Mouse (Mus musculus): ENCODE data around the gene Ptprj. TPM values are rescaled to one million over a fixed set of nuclear protein-coding genes. Genes with fewer than 3 reads are reported as not detected.

Gene Ptprj
- 6.8 and 7.2 TPM in 2 replicates for polyA plus RNA-seq (2015; fragmentation: Nextera tagmentation; extraction: Ambion mirVana)

GRCm38 (mm10) chr2:90580236-90581005, at the start of gene Ptprj:
Ptprj (minus strand) TSS chr2:90580647.
- 1% methylated on average over 76 of the region's 100 CpGs for WGBS
- peak; percentile 91 for DNase-seq (ENCODE audit: low spot score)
- ATAC-seq (replicated peaks; ENCODE audit: low FRiP score, low read depth), result peak; percentile 89
- peak within 1 kb of the TSS; percentile 96 for H3K27ac ChIP-seq
- H3K4me2 ChIP-seq (ENCODE audit: low read length), result peak within 1 kb of the TSS; percentile 83
- no peaks in the 10 kb centered on the region for H3K9me3 ChIP-seq (replicated peaks; ENCODE audit: low read length)
- H3K27me3 ChIP-seq (ENCODE audit: insufficient read depth, low read length), result no peaks in the 10 kb centered on the region
- no peaks in the 10 kb centered on the region for H3K36me3 ChIP-seq (ENCODE audit: insufficient read depth, low read length)
- TF ChIP-seq CTCF (IDR thresholded peaks at IDR 0.05; ENCODE audit: low read depth), result no peak
- peak within 1 kb of the TSS; percentile 77 for H3K4me3 ChIP-seq (replicated peaks; ENCODE audit: low read depth, low read length)
- H3K4me1 ChIP-seq (replicated peaks; ENCODE audit: insufficient read depth, low read length), result peaks cover 3% of the 10 kb centered on the region; the same call in 1 of the 2 replicates
- H3K9ac ChIP-seq (ENCODE audit: low read depth, low read length), result peak within 1 kb of the TSS; percentile 91

- H3K36me3 ChIP-seq (ENCODE audit: insufficient read depth, low read length), result no peaks in the 10 kb centered on the region
- ATAC-seq (replicated peaks; ENCODE audit: low FRiP score, low read depth) (no peak), DNase-seq (ENCODE audit: low spot score) (peak; percentile 37)
- 14% methylated on average over 2 of the region's 2 CpGs for WGBS
- H3K9ac ChIP-seq (ENCODE audit: low read depth, low read length), result no peak overlapping the region
- no peak overlapping the region for H3K4me2 ChIP-seq (ENCODE audit: low read length)
- no peaks in the 10 kb centered on the region for H3K4me1 ChIP-seq (replicated peaks; ENCODE audit: insufficient read depth, low read length)
- H3K4me3 ChIP-seq (replicated peaks; ENCODE audit: low read depth, low read length), result no peak overlapping the region
- no peaks in the 10 kb centered on the region for H3K27me3 ChIP-seq (ENCODE audit: insufficient read depth, low read length)
- no peak overlapping the region for H3K27ac ChIP-seq
- no peaks in the 10 kb centered on the region for H3K9me3 ChIP-seq (replicated peaks; ENCODE audit: low read length)
- TF ChIP-seq CTCF (IDR thresholded peaks at IDR 0.05; ENCODE audit: low read depth), result no peak
These were observed 49.1 kb upstream of the Ptprj start for GRCm38 (mm10) chr2:90629552-90629951.

- 91% methylated on average over 5 of the region's 5 CpGs for WGBS
These were observed 47.8 kb upstream of the Ptprj start for GRCm38 (mm10) chr2:90628261-90628660.

GRCm38 (mm10) chr2:90624920-90625319, 44.5 kb upstream of the Ptprj start:
- WGBS, result 8% methylated on average over 6 of the region's 6 CpGs
- Histone ChIP-seq H3K9me3 (replicated peaks; ENCODE audit: low read length) (no peaks in the 10 kb centered on the region), H3K36me3 (ENCODE audit: insufficient read depth, low read length) (no peaks in the 10 kb centered on the region), H3K9ac (ENCODE audit: low read depth, low read length) (no peak overlapping the region), H3K27ac (no peak overlapping the region), H3K27me3 (ENCODE audit: insufficient read depth, low read length) (no peaks in the 10 kb centered on the region), H3K4me3 (replicated peaks; ENCODE audit: low read depth, low read length) (no peak overlapping the region), H3K4me2 (ENCODE audit: low read length) (no peak overlapping the region), H3K4me1 (replicated peaks; ENCODE audit: insufficient read depth, low read length) (no peaks in the 10 kb centered on the region)
- ATAC-seq (replicated peaks; ENCODE audit: low FRiP score, low read depth) (peak; percentile 85), DNase-seq (ENCODE audit: low spot score) (peak; percentile 84)
- TF ChIP-seq CTCF (IDR thresholded peaks at IDR 0.05; ENCODE audit: low read depth), result peak; percentile 77

More at GRCm38 (mm10) chr2:90628261-90628660, 47.8 kb upstream of the Ptprj start:
- no peaks in the 10 kb centered on the region for H3K36me3 ChIP-seq (ENCODE audit: insufficient read depth, low read length)
- no peaks in the 10 kb centered on the region for H3K27me3 ChIP-seq (ENCODE audit: insufficient read depth, low read length)
- no peak overlapping the region for H3K27ac ChIP-seq
- DNase-seq (ENCODE audit: low spot score) (no peak), ATAC-seq (replicated peaks; ENCODE audit: low FRiP score, low read depth) (no peak)
- H3K4me1 ChIP-seq (replicated peaks; ENCODE audit: insufficient read depth, low read length), result no peaks in the 10 kb centered on the region
- H3K9ac ChIP-seq (ENCODE audit: low read depth, low read length), result no peak overlapping the region
- no peak overlapping the region for H3K4me2 ChIP-seq (ENCODE audit: low read length)
- no peaks in the 10 kb centered on the region for H3K9me3 ChIP-seq (replicated peaks; ENCODE audit: low read length)
- TF ChIP-seq CTCF (IDR thresholded peaks at IDR 0.05; ENCODE audit: low read depth), result no peak
- H3K4me3 ChIP-seq (replicated peaks; ENCODE audit: low read depth, low read length), result no peak overlapping the region

GRCm38 (mm10) chr2:90624339-90624738, 43.9 kb upstream of the Ptprj start:
- 19% methylated on average over 4 of the region's 4 CpGs for WGBS
- Histone ChIP-seq H3K4me3 (replicated peaks; ENCODE audit: low read depth, low read length) (no peak overlapping the region), H3K4me2 (ENCODE audit: low read length) (no peak overlapping the region), H3K27ac (peak overlapping the region; percentile 70; the same call in 1 of the 2 replicates), H3K4me1 (replicated peaks; ENCODE audit: insufficient read depth, low read length) (no peaks in the 10 kb centered on the region), H3K9ac (ENCODE audit: low read depth, low read length) (no peak overlapping the region), H3K9me3 (replicated peaks; ENCODE audit: low read length) (no peaks in the 10 kb centered on the region), H3K27me3 (ENCODE audit: insufficient read depth, low read length) (no peaks in the 10 kb centered on the region), H3K36me3 (ENCODE audit: insufficient read depth, low read length) (no peaks in the 10 kb centered on the region)
- no peak for TF ChIP-seq CTCF (IDR thresholded peaks at IDR 0.05; ENCODE audit: low read depth)
- DNase-seq (ENCODE audit: low spot score) (peak; percentile 49), ATAC-seq (replicated peaks; ENCODE audit: low FRiP score, low read depth) (peak; percentile 46; the same call in 1 of the 2 replicates)

- no peak overlapping the region for H3K27ac ChIP-seq
- DNase-seq (ENCODE audit: low spot score), result no peak
- 75% methylated on average over 5 of the region's 5 CpGs for WGBS
- H3K9me3 ChIP-seq (replicated peaks; ENCODE audit: low read length), result no peaks in the 10 kb centered on the region
- no peak overlapping the region for H3K9ac ChIP-seq (ENCODE audit: low read depth, low read length)
- H3K4me3 ChIP-seq (replicated peaks; ENCODE audit: low read depth, low read length), result no peak overlapping the region
- TF ChIP-seq CTCF (IDR thresholded peaks at IDR 0.05; ENCODE audit: low read depth), result no peak
- no peaks in the 10 kb centered on the region for H3K36me3 ChIP-seq (ENCODE audit: insufficient read depth, low read length)
- H3K4me1 ChIP-seq (replicated peaks; ENCODE audit: insufficient read depth, low read length), result no peaks in the 10 kb centered on the region
- ATAC-seq (replicated peaks; ENCODE audit: low FRiP score, low read depth), result no peak
- no peak overlapping the region for H3K4me2 ChIP-seq (ENCODE audit: low read length)
- H3K27me3 ChIP-seq (ENCODE audit: insufficient read depth, low read length), result no peaks in the 10 kb centered on the region
These were observed 40.4 kb upstream of the Ptprj start for GRCm38 (mm10) chr2:90620815-90621214.
